Mouse (Mus musculus) midbrain, embryonic 13.5 days (tissue): Measurements from ENCODE around the gene Psapl1. TPM values are rescaled to one million over a fixed set of nuclear protein-coding genes. Genes with fewer than 3 reads are reported as not detected.

Experiments used
- ATAC-seq: fragments of 200-750 bp; cut with Nextera tagmentation; 2 replicates; pipeline ENCODE4 v1.8.0; 2017; ENCODE audit warnings: mild to moderate bottlenecking, moderate TSS enrichment, moderate library complexity
- H3K27ac ChIP-seq: fragments of 300-500 bp; sonication (generic); 2 replicates; pipeline ENCODE4 v1.5.1; 2015; ENCODE audit warnings: inconsistent platforms, mild to moderate bottlenecking, moderate library complexity
- H3K27me3 ChIP-seq: fragments of 300-500 bp; sonication (generic); 2 replicates; pipeline ENCODE4 v1.6.1; 2015; ENCODE audit warnings: mild to moderate bottlenecking, inconsistent platforms
- H3K36me3 ChIP-seq: fragments of 300-500 bp; sonication (generic); 2 replicates; pipeline ENCODE4 v1.6.1; 2015; ENCODE audit warnings: mild to moderate bottlenecking, inconsistent platforms
- H3K4me1 ChIP-seq: fragments of 300-500 bp; sonication (generic); replicated peaks from 2 replicates; pipeline ENCODE4 v1.6.1; 2015; ENCODE audit warnings: inconsistent platforms
- H3K4me2 ChIP-seq: fragments of 300-500 bp; sonication (generic); replicated peaks from 2 replicates; pipeline ENCODE4 v1.6.1; 2015; ENCODE audit warnings: moderate library complexity, mild to moderate bottlenecking, inconsistent platforms
- H3K4me3 ChIP-seq: fragments of 300-500 bp; sonication (generic); replicated peaks from 2 replicates; pipeline ENCODE4 v1.5.1; 2015; ENCODE audit warnings: mild to moderate bottlenecking, inconsistent platforms
- H3K9ac ChIP-seq: fragments of 300-500 bp; sonication (generic); replicated peaks from 2 replicates; pipeline ENCODE4 v1.6.1; 2015; ENCODE audit warnings: mild to moderate bottlenecking, inconsistent platforms
- H3K9me3 ChIP-seq: fragments of 300-500 bp; sonication (generic); 2 replicates; pipeline ENCODE4 v1.6.1; 2016; ENCODE audit warnings: mild to moderate bottlenecking, inconsistent platforms
- WGBS: fragments of 180-500 bp; shearing (Covaris S2); methylation state at CpG from one replicate; pipeline ENCODE4 v1.1.7; 2015; 5-methylcytosine and 5-hydroxymethylcytosine counted together
- polyA plus RNA-seq: library from polyadenylated mRNA; unstranded; fragments of >200 nt; fragmentation: Nextera tagmentation; extraction: Ambion mirVana; gene quantifications from 2 replicates; pipeline ENCODE4 v1.2.1, GENCODE M21; 2015

Gene Psapl1
- polyA plus RNA-seq, 1 experiment from 2014 or later, result 0.09 TPM

DNA sequence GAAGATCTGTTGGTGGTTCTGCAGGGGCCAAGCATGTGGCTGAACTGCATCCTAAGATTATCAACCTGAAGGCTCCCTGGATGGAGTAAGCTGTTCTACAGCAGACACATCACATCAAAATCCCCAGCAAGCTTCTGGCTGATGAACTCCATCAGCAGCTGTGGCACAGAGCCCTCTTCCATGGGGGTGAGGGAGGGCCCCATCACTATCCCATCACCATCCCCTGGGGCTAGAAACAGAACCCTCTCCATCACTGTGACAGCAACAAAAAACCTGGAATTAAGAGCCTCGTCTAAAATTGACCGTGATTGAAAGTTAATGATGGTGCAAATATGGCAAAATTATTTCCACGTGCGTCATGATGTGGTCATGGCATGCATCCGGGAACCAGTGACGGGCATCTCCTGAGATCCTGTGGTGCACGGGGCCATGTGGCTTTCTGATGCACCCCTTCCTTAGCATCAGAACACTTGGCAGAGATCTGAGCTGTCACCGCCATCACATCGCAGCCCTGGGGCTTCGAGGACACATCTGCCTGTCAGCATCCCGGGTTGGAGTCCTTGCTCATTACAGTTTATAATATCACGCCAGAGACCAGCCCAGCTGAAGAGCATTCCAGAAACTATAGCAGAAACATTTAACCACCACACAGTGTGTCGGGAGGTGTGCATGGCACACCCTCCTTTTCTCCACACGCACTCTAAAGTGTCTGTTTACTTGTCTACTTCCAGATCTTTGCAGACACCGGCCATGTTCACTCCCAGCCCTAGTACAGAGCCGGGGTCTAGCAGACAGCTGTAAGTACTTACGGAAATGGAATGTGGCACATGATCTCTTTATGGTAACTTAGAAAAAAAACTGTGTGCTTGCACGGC is 51.1 kb downstream of the Psapl1 start:
- Histone ChIP-seq H3K36me3 (no peaks in the 10 kb centered on the region), H3K4me2 (no peak overlapping the region), H3K27ac (no peak overlapping the region), H3K9me3 (no peaks in the 10 kb centered on the region), H3K9ac (no peak overlapping the region), H3K4me3 (no peak overlapping the region), H3K27me3 (no peaks in the 10 kb centered on the region), H3K4me1 (peaks cover 32% of the 10 kb centered on the region)
- no peak for ATAC-seq
- WGBS, result 81% methylated on average over 18 of the region's 18 CpGs

Other genes starting within 250 kb of the Psapl1 start
- 16.3 and 17.4 TPM in 2 replicates for gene Sorcs2, start 194.1 kb downstream of the Psapl1 start, polyA plus RNA-seq